In genomic region chr8:93171846-93172590, GRCm38 (mm10) we compare ENCODE assay signal across 15 mouse cellular contexts. TPM values are rescaled to one million over a fixed set of nuclear protein-coding genes. Genes with fewer than 3 reads are reported as not detected.
DNase-seq lines count a peak whose midpoint lies in the region; ATAC-seq and TF ChIP-seq lines count a peak whose summit lies in the region.
"Had no signal": no experiment of that assay in that cellular context is flagged by ENCODE, and none has a peak within 500 bp of the region (broad histone marks: within the 10 kb centered on the region; RNA-seq: fewer than 3 reads in every experiment).

No protein-coding gene starts in this region.

- no peaks in the 10 kb centered on the region for H3K36me3 ChIP-seq in hindbrain, postnatal 0 days (ENCODE audit: insufficient read depth, low read length)
- H3K36me3 ChIP-seq: intestine, embryonic 15.5 days; limb, embryonic 12.5 days had no signal

- 41% methylated on average over 1 of the region's 1 CpGs for WGBS in hindbrain, postnatal 0 days

- TF ChIP-seq CTCF in hindbrain, postnatal 0 days (IDR thresholded peaks at IDR 0.05; ENCODE audit: low read depth) = no peak

- H3K4me2 ChIP-seq in hindbrain, postnatal 0 days (ENCODE audit: low read depth, low read length) = no peak overlapping the region
- H3K4me2 ChIP-seq: intestine, embryonic 15.5 days; limb, embryonic 12.5 days had no signal

- no peaks in the 10 kb centered on the region for H3K9me3 ChIP-seq in hindbrain, postnatal 0 days (ENCODE audit: low read length)
- H3K9me3 ChIP-seq: intestine, embryonic 15.5 days; limb, embryonic 12.5 days had no signal

- DNase-seq in adrenal gland, adult 2 months = peak; percentile 5
- DNase-seq in adrenal gland, postnatal 25 days = no peak
- peak; percentile 19 for DNase-seq in urinary bladder, postnatal 25 days (ENCODE audit: low spot score)
- no peak for DNase-seq in urinary bladder, postnatal 10 days (ENCODE audit: low spot score)
- peak; percentile 33 for DNase-seq in lung, postnatal 14 days
- DNase-seq in thymus, postnatal 25 days = no peak
- no peak for DNase-seq in hindbrain, postnatal 0 days (ENCODE audit: low spot score)
- DNase-seq: right cerebral cortex, postnatal 4 days had no signal

- no peaks in the 10 kb centered on the region for H3K4me1 ChIP-seq in hindbrain, postnatal 0 days (ENCODE audit: insufficient read depth, low read length)
- H3K4me1 ChIP-seq: intestine, embryonic 15.5 days had no signal

- no peaks in the 10 kb centered on the region for H3K27me3 ChIP-seq in hindbrain, postnatal 0 days (ENCODE audit: insufficient read depth, low read length)
- H3K27me3 ChIP-seq: intestine, embryonic 15.5 days; limb, embryonic 12.5 days had no signal

- no peak for ATAC-seq in erythroblast, adult 5-6 weeks (replicated peaks; ENCODE audit: low FRiP score, poor library complexity, severe bottlenecking)
- no peak for ATAC-seq in hindbrain, postnatal 0 days
- ATAC-seq: intestine, embryonic 15.5 days had no signal

- no peak overlapping the region for H3K9ac ChIP-seq in hindbrain, postnatal 0 days (replicated peaks; ENCODE audit: low read length)
- H3K9ac ChIP-seq: intestine, embryonic 15.5 days; limb, embryonic 12.5 days had no signal

- H3K4me3 ChIP-seq in hindbrain, postnatal 0 days (ENCODE audit: low read length) = no peak overlapping the region
- H3K4me3 ChIP-seq: intestine, embryonic 15.5 days; limb, embryonic 12.5 days had no signal

- no peak overlapping the region for H3K27ac ChIP-seq in hindbrain, postnatal 0 days
- H3K27ac ChIP-seq: intestine, embryonic 15.5 days; limb, embryonic 12.5 days had no signal

RNA-seq across cellular contexts. Expression of gene Ces1d, which starts 25.6 kb away (rescaled TPM):
- 100 to 1,000 TPM; 306 to 500 TPM for total RNA-seq in adrenal gland, adult 2 months (2021)
- polyA plus RNA-seq in adrenal gland, adult 2 months (2012; rRNA removed) = 28.0 and 49.4 TPM in 2 replicates
- 150 and 217 TPM in 2 replicates for total RNA-seq in adrenal gland, postnatal 25 days (2021)
- total RNA-seq in erythroblast, adult 5-6 weeks (2015; ENCODE audit: low replicate concordance) = 0.42 TPM in 1 of 2 replicates, not detected in the other
- total RNA-seq in erythroblast, adult 5-6 weeks (2017; ENCODE audit: low replicate concordance) = not detected in 2 replicates
- not detected in 2 replicates for total RNA-seq in hindbrain, postnatal 0 days (2014; rRNA removed)
- 0.11 and 0.15 TPM in 2 replicates for polyA plus RNA-seq in hindbrain, postnatal 0 days (2015; fragmentation: Nextera tagmentation; extraction: Ambion mirVana)
- total RNA-seq: megakaryocyte-erythroid progenitor cell, adult 5-6 weeks; MEL had no signal
- polyA plus RNA-seq: brain, embryonic 14.5 days had no signal

RNA-seq across cellular contexts. Expression of gene Ces1c, which starts 40.9 kb away (rescaled TPM):
- total RNA-seq in adrenal gland, adult 2 months (2021) = 1 to 10 TPM in 1 of 2 experiments, under 1 TPM in 1; 0.24 to 7.3 TPM
- polyA plus RNA-seq in adrenal gland, adult 2 months (2012; rRNA removed) = 0.49 TPM in 1 of 2 replicates, not detected in the other
- total RNA-seq in adrenal gland, postnatal 25 days (2021) = 19.1 TPM in 1 of 2 replicates, not detected in the other
- total RNA-seq in erythroblast, adult 5-6 weeks (2015; ENCODE audit: low replicate concordance) = not detected in 2 replicates
- total RNA-seq in erythroblast, adult 5-6 weeks (2017; ENCODE audit: low replicate concordance) = not detected in 2 replicates
- total RNA-seq in hindbrain, postnatal 0 days (2014; rRNA removed) = not detected in 2 replicates
- polyA plus RNA-seq in hindbrain, postnatal 0 days (2015; fragmentation: Nextera tagmentation; extraction: Ambion mirVana) = not detected in 2 replicates
- total RNA-seq: megakaryocyte-erythroid progenitor cell, adult 5-6 weeks; MEL had no signal
- polyA plus RNA-seq: brain, embryonic 14.5 days; limb, embryonic 12.5 days; neural tube, embryonic 11.5 days had no signal

RNA-seq across cellular contexts. Expression of gene Ces1e, which starts 57.4 kb away (rescaled TPM):
- under 1 TPM in 1 of 2 experiments, not detected in 1; 0.26 TPM for total RNA-seq in adrenal gland, adult 2 months (2021)
- polyA plus RNA-seq in adrenal gland, adult 2 months (2012; rRNA removed) = not detected in 2 replicates
- total RNA-seq in adrenal gland, postnatal 25 days (2021) = not detected in 2 replicates
- not detected in 2 replicates for total RNA-seq in erythroblast, adult 5-6 weeks (2015; ENCODE audit: low replicate concordance)
- not detected in 2 replicates for total RNA-seq in erythroblast, adult 5-6 weeks (2017; ENCODE audit: low replicate concordance)
- total RNA-seq in hindbrain, postnatal 0 days (2014; rRNA removed) = not detected in 2 replicates
- polyA plus RNA-seq in hindbrain, postnatal 0 days (2015; fragmentation: Nextera tagmentation; extraction: Ambion mirVana) = not detected in 2 replicates
- total RNA-seq: megakaryocyte-erythroid progenitor cell, adult 5-6 weeks; MEL had no signal
- polyA plus RNA-seq: brain, embryonic 14.5 days; limb, embryonic 12.5 days; neural tube, embryonic 11.5 days had no signal

Comparison
In these comparisons a context has a peak if more than half of its experiments do, and no peak if none do; other contexts are left out.
1. DNase-seq: peak in adrenal gland, adult 2 months (single experiment), urinary bladder, postnatal 25 days (single experiment) and lung, postnatal 14 days (single experiment); none in adrenal gland, postnatal 25 days (single experiment), urinary bladder, postnatal 10 days (single experiment), thymus, postnatal 25 days (single experiment) and hindbrain, postnatal 0 days (single experiment).
2. RNA of gene Ces1d, which starts 25.6 kb away (total RNA-seq): 306 to 500 TPM in adrenal gland, adult 2 months and 150 to 217 TPM in adrenal gland, postnatal 25 days; 0.42 TPM in erythroblast, adult 5-6 weeks and not detected in hindbrain, postnatal 0 days; every median in the first group is over 100 times any median in the second.